Mouse (Mus musculus): Measurements from ENCODE around the gene Acsf2. TPM values are rescaled to one million over a fixed set of nuclear protein-coding genes. Genes with fewer than 3 reads are reported as not detected.

Gene Acsf2
- total and polyA plus RNA-seq, 3 experiments: 2.8 to 13.1 TPM; not detected in 1

- Histone ChIP-seq H3K27ac (ENCODE audit: control insufficient read depth, low read depth, low read length) (no peak overlapping the region), H3K4me1 (ENCODE audit: control insufficient read depth in 1 of 2, insufficient read depth in 2 of 2, low read length in 2 of 2) (no peaks in the 10 kb centered on the region), H3K79me2 (ENCODE audit: control insufficient read depth, insufficient read depth, low read length, poor library complexity) (no peaks in the 10 kb centered on the region), H3K9me3 (replicated peaks; ENCODE audit: insufficient read depth, low read length) (no peaks in the 10 kb centered on the region), H3K9ac (ENCODE audit: control insufficient read depth, low read depth, low read length, poor library complexity, severe bottlenecking) (no peak overlapping the region), H3K4me3 (ENCODE audit: control insufficient read depth in 1 of 2, insufficient read depth in 1 of 2, low read depth in 2 of 2, low read length in 2 of 2) (no peak overlapping the region), H3K27me3 (ENCODE audit: control insufficient read depth in 1 of 2, insufficient read depth in 2 of 2, low read length in 2 of 2) (no peaks in the 10 kb centered on the region), H3K36me3 (ENCODE audit: control insufficient read depth in 1 of 2, insufficient read depth in 2 of 2, low read length in 2 of 2) (no peaks in the 10 kb centered on the region)
- no peak for DNase-seq (ENCODE audit: low read depth, low spot score)
- TF ChIP-seq ZNF384 (IDR thresholded peaks at IDR 0.05; ENCODE audit: low read depth, low read length): no peak
Observed at GRCm38 (mm10) chr11:94587511-94587910, 14.2 kb downstream of the Acsf2 start.

GRCm38 (mm10) chr11:94585091-94585490 is 16.6 kb downstream of the Acsf2 start:
- no peaks in the 10 kb centered on the region for H3K36me3 ChIP-seq (ENCODE audit: control insufficient read depth in 1 of 2, insufficient read depth in 2 of 2, low read length in 2 of 2)
- no peaks in the 10 kb centered on the region for H3K9me3 ChIP-seq (replicated peaks; ENCODE audit: insufficient read depth, low read length)
- H3K4me1 ChIP-seq (ENCODE audit: control insufficient read depth in 1 of 2, insufficient read depth in 2 of 2, low read length in 2 of 2): 0 out of 4 replicates have a peak, but pooled peaks cover 0 to 3% of the 10 kb centered on the region in 2 experiments
- no peak overlapping the region for H3K9ac ChIP-seq (ENCODE audit: control insufficient read depth, low read depth, low read length, poor library complexity, severe bottlenecking)
- no peak overlapping the region for H3K4me3 ChIP-seq (ENCODE audit: control insufficient read depth in 1 of 2, insufficient read depth in 1 of 2, low read depth in 2 of 2, low read length in 2 of 2)
- H3K27me3 ChIP-seq (ENCODE audit: control insufficient read depth in 1 of 2, insufficient read depth in 2 of 2, low read length in 2 of 2): no peaks in the 10 kb centered on the region
- no peak for DNase-seq (ENCODE audit: low read depth, low spot score)
- no peak overlapping the region for H3K27ac ChIP-seq (ENCODE audit: control insufficient read depth, low read depth, low read length)
- H3K79me2 ChIP-seq (ENCODE audit: control insufficient read depth, insufficient read depth, low read length, poor library complexity): no peaks in the 10 kb centered on the region
- TF ChIP-seq ELF1 (IDR thresholded peaks at IDR 0.05; ENCODE audit: low read depth, low read length) (no peak), USF1 (IDR thresholded peaks at IDR 0.05; ENCODE audit: low read depth, low read length) (no peak), MYB (IDR thresholded peaks at IDR 0.05; ENCODE audit: low read depth, low read length) (no peak), MXI1 (IDR thresholded peaks at IDR 0.05; ENCODE audit: low read depth, low read length) (no peak), ZMIZ1 (IDR thresholded peaks at IDR 0.05; ENCODE audit: low read depth, low read length) (no peak), EP300 (IDR thresholded peaks at IDR 0.05; ENCODE audit: low read depth in 1 of 2, low read length in 2 of 2) (no peak), CHD2 (IDR thresholded peaks at IDR 0.05; ENCODE audit: low read length) (no peak), NRF1 (IDR thresholded peaks at IDR 0.05; ENCODE audit: insufficient read depth, low read depth, low read length, poor library complexity, severe bottlenecking) (no peak), POLR2AphosphoS2 (IDR thresholded peaks at IDR 0.05; ENCODE audit: low read length) (no peak), UBTF (IDR thresholded peaks at IDR 0.05; ENCODE audit: borderline replicate concordance, insufficient read depth, low read depth, low read length) (no peak), RCOR1 (IDR thresholded peaks at IDR 0.05; ENCODE audit: low read depth, low read length) (no peak), JUND (IDR thresholded peaks at IDR 0.05; ENCODE audit: low read depth, low read length) (no peak), NELFE (IDR thresholded peaks at IDR 0.05; ENCODE audit: low read depth, low read length) (no peak), CTCF (IDR thresholded peaks at IDR 0.05 in 2 of 3, conservative IDR thresholded peaks at IDR 0.05 in 1 of 3; ENCODE audit: control insufficient read depth in 1 of 3, insufficient read depth in 1 of 3, low read depth in 2 of 3, low read length in 3 of 3, poor library complexity in 1 of 3, severe bottlenecking in 1 of 3) (no peak), SMC3 (IDR thresholded peaks at IDR 0.05; ENCODE audit: low read depth, low read length) (no peak)
